Mouse (Mus musculus): ENCODE results near the gene Tomm40l. TPM values are rescaled to one million over a fixed set of nuclear protein-coding genes. Genes with fewer than 3 reads are reported as not detected.
A peak's percentile ranks its signal among the peaks of the same experiment; 100 is the strongest.

The Tomm40l gene
- polyA plus RNA-seq, 1 experiment from 2014 or later = 35.4 TPM

DNA sequence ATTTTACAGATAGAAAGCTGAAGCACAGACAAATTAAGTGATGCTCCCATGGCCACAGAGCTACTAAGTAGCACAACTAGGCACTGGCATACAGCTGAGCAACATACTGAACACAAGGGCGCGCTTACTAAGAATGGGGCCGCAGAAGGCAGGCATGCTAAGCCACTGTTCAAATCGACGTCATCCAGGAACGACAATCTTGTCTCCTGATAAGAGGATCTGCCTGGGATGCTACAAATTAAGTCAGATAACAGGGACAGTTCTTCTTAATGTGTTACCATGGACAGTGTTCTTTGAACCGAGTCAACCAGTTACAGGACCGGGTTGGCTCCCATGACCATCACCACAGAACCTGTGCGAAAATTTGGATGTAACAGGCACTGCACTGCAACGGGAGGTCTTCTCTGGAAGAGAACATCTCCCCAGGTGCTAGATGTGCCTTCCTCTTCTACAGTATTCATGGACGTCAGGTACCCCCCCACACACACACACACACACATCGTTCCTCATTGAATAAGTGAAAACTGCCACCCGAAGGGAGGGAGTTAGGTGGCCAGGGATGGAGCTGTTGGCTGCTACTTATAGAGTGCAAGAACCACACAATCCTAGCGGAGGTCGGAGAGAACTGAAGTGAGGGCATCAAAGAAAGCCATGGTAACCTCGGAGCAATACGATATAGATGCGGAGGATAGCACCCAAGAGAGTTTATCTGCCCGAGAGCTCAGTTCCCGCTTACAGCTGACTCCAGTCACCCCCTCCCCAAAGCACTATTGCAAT, 27.1 kb downstream of the Tomm40l start:
- peaks cover 39% of the 10 kb centered on the region for H3K4me1 ChIP-seq (replicated peaks)
- peak overlapping the region; percentile 77 for H3K9ac ChIP-seq
- peak; percentile 5; the same call in 1 of the 2 replicates for ATAC-seq (ENCODE audit: low FRiP score)
- peaks cover 77% of the 10 kb centered on the region for H3K27me3 ChIP-seq
- H3K36me3 ChIP-seq = no peaks in the 10 kb centered on the region
- no peaks in the 10 kb centered on the region for H3K9me3 ChIP-seq
- 4% methylated on average over 20 of the region's 20 CpGs for WGBS
- peak overlapping the region; percentile 98 for H3K4me2 ChIP-seq
- no peak overlapping the region for H3K27ac ChIP-seq
- H3K4me3 ChIP-seq = peak overlapping the region; percentile 63

DNA sequence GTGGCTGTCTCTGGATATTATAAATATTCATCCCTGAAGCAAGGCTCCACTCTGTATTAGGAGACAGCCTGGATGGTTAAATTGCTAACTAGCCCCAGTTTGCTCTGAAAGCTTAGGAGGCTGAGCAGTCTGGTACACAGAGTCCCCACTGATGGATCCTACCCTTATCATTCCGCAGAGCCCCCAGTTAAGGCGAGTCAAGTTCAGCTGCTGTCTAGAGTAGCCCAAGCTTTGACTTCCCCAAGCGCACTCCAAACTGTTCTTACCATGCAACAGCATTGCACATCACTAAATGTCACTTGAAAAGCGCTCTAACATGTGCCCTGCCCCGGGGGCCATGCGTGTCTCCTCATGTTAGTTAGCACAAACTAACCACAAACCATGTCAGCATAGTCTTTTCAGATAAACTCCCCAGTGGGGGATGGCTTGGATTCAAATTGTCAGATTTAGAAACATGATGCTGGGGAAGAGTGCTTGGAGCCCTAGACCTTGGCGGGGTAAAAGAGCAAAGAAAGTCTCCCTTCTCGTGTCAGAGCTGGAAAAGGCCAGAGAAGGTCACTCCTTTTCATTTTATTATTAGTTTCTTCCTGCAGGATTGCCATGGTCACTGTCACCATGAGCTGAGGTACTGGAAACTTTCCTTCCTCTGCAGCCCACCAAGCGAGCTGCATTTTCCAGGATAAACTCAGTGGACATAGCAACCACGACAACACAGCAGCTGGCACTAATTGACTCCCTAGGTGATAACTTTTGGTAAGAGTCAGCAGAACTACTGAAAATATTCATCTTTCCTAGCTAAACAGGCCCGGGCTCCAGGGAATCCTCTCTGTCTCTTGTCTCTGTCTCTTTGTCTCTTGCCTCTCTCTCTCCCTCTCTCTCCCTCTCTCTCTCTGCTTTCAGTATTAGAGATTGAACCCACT, 28.1 kb downstream of the Tomm40l start:
- Histone ChIP-seq H3K9ac (no peak overlapping the region), H3K27ac (peak overlapping the region; percentile 72), H3K36me3 (no peaks in the 10 kb centered on the region), H3K27me3 (peaks cover 72% of the 10 kb centered on the region), H3K4me3 (peak overlapping the region; percentile 63), H3K4me1 (replicated peaks) (peaks cover 47% of the 10 kb centered on the region), H3K9me3 (no peaks in the 10 kb centered on the region), H3K4me2 (peak overlapping the region; percentile 54)
- ATAC-seq (ENCODE audit: low FRiP score) = 0 out of 2 replicates have a peak, but pooled peaks have one; percentile 7
- 24% methylated on average over 11 of the region's 11 CpGs for WGBS

DNA sequence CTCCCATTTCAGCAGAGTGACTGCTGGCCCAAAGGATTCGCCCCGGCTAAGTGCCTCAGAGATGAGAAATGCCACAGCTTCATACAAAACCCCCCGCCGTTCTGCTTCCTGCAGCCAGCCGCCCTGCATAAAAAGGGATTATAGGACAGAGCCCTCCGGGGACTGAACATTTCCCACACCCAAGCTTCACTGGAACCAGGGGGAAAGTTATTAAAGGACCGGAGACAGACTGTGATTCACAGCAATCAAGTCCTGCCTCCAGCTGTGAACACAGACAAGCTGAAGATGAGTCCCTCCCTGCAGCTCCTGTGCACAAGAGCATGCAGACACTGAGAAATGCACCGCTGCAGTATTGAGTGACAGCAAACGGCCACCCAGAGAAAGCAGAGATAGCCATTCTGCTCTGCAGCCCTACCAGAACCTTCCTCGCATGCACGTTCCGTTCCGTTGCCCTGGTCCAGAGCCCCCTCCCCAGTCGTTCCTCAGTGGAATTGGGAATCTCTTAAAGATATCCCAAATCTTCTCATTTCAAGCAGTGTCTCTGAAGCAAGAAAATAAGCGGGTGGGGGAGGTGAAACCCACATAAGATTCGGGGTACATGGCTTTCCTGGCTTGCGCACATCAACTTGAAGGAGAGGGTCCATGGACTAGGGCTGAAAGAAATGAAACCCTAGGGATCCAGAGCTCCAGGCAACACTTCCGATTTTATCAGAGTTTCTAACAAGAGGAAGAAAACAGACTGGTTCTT, 29.0 kb downstream of the Tomm40l start:
- ATAC-seq (ENCODE audit: low FRiP score) = 0 out of 2 replicates have a peak, but pooled peaks have one; percentile 10
- Histone ChIP-seq H3K27me3 (peaks cover 65% of the 10 kb centered on the region), H3K9ac (peak overlapping the region; percentile 31), H3K9me3 (no peaks in the 10 kb centered on the region), H3K4me3 (peak overlapping the region; percentile 63), H3K36me3 (no peaks in the 10 kb centered on the region), H3K27ac (peak overlapping the region; percentile 72), H3K4me2 (peak overlapping the region; percentile 54), H3K4me1 (replicated peaks) (peaks cover 55% of the 10 kb centered on the region)
- 3% methylated on average over 18 of the region's 18 CpGs for WGBS

DNA sequence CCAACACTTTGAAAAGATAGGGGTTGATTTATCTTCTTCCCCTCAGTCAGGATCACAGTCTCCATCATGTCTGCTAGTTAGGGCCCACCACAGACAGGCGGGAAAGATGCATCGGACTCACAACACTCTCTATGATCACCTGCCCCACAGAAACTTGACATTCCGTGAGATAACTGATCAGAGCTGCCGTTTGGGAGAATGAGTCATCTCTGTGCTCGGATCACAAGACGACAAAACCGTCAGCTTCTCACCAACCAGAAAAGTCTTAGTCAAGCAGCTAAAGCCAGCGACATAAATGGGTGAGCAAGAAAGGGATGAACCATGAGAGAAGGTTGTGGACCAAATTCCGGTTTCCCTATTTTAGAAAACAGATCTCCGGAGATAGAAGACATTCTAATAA, 30.0 kb downstream of the Tomm40l start:
- Histone ChIP-seq H3K27me3 (peaks cover 57% of the 10 kb centered on the region), H3K9me3 (no peaks in the 10 kb centered on the region), H3K27ac (peak overlapping the region; percentile 72; the same call in 1 of the 2 replicates), H3K9ac (no peak overlapping the region), H3K36me3 (no peaks in the 10 kb centered on the region), H3K4me1 (replicated peaks) (peaks cover 58% of the 10 kb centered on the region), H3K4me3 (no peak overlapping the region), H3K4me2 (no peak overlapping the region)
- no peak for ATAC-seq (ENCODE audit: low FRiP score)
- 53% methylated on average over 10 of the region's 10 CpGs for WGBS

DNA sequence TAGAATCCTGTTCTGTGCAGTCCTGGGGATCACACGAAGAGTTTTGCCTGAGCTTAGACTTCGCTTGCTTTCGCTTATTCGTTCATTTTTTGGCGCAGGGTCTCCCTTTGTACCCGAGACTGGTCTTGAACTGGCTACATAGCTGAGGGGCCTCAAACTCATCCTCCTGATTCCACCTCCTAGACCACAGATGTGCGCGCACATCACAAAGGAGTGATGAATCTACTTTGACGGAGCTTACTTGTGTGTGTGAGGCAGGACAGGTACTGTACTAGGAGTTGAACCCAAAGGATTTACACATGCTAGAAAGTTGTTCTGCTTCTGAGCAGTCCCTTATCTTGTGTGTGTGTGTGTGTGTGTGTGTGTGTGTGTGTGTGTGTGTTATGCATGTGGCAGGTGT, 31.5 kb downstream of the Tomm40l start:
- H3K4me1 ChIP-seq (replicated peaks) = peaks cover 53% of the 10 kb centered on the region
- peaks cover 44% of the 10 kb centered on the region for H3K27me3 ChIP-seq

DNA sequence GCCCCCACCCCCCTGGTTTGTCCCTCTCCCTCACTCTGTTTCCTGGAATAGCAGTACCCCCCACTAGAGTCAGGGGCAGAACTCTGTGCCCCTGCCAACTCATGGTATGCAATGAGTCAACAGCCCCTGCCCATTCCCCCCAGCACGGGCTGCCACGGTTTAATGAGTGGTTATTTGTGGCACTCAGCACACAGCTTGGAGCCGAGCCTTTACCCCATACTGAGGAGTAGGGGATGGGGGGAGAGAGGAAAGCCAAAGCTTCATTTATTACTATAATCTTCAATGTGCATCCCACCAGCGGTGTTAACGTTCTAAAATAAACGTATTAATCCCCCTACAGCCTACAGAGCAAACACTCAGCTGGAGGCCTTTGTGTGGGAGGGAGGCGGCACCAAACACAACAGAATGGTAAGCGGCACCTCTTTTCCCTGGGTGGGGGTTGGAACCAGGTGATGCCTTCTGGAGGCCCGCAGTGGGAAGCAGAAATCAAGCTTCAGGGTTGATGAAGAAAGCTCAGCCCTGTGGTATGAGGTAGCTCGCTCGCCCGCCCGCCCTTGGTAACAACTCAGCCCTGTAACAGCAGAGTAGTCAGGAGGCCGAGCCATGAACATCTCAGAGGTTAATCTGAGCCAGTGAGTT, 32.7 kb downstream of the Tomm40l start:
- H3K4me3 ChIP-seq = no peak overlapping the region

More for the DNA sequence above, 31.5 kb downstream of the Tomm40l start:
- Histone ChIP-seq H3K9me3 (no peaks in the 10 kb centered on the region), H3K9ac (no peak overlapping the region), H3K4me2 (no peak overlapping the region), H3K27ac (no peak overlapping the region), H3K4me3 (no peak overlapping the region), H3K36me3 (no peaks in the 10 kb centered on the region)
- 96% methylated on average over 9 of the region's 9 CpGs for WGBS
- ATAC-seq (ENCODE audit: low FRiP score) = no peak

DNA sequence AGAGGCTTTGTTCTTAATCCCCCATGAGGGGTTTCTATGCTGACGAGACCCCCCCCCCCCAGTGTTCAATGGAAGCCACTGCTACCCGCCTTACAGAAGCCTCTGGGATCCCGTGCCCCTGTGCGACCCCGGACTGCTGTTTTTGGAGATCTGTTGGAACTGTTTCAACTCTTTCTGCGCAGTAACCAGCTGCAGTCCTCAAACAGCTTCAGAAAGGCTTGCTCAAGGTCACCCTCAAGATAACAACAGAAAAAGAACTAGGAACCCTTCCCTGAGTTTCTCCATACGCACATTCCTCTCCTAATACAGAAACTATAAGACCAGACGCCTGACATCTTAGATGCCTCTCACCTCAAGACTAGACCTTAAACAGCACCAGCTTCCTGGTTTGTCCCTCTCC, 33.3 kb downstream of the Tomm40l start:
- H3K4me1 ChIP-seq (replicated peaks) = peaks cover 36% of the 10 kb centered on the region
- no peak overlapping the region for H3K4me2 ChIP-seq
- H3K27me3 ChIP-seq = peaks cover 26% of the 10 kb centered on the region
- no peaks in the 10 kb centered on the region for H3K9me3 ChIP-seq
- peak overlapping the region; percentile 53; the same call in 1 of the 2 replicates for H3K27ac ChIP-seq
- no peaks in the 10 kb centered on the region for H3K36me3 ChIP-seq
- WGBS = 14% methylated on average over 8 of the region's 8 CpGs
- H3K9ac ChIP-seq = no peak overlapping the region
- H3K4me3 ChIP-seq = no peak overlapping the region
- no peak for ATAC-seq (ENCODE audit: low FRiP score)

More for the DNA sequence above, 32.7 kb downstream of the Tomm40l start:
- peaks cover 42% of the 10 kb centered on the region for H3K4me1 ChIP-seq (replicated peaks)
- peak overlapping the region; percentile 53; the same call in 1 of the 2 replicates for H3K27ac ChIP-seq
- H3K36me3 ChIP-seq = no peaks in the 10 kb centered on the region
- no peak overlapping the region for H3K9ac ChIP-seq
- no peak overlapping the region for H3K4me2 ChIP-seq
- H3K27me3 ChIP-seq = peaks cover 31% of the 10 kb centered on the region
- no peaks in the 10 kb centered on the region for H3K9me3 ChIP-seq
- whole genome bisulfite sequencing = 31% methylated on average over 14 of the region's 14 CpGs
- 0 out of 2 replicates have a peak, but pooled peaks have one; percentile 33 for ATAC-seq (ENCODE audit: low FRiP score)

DNA sequence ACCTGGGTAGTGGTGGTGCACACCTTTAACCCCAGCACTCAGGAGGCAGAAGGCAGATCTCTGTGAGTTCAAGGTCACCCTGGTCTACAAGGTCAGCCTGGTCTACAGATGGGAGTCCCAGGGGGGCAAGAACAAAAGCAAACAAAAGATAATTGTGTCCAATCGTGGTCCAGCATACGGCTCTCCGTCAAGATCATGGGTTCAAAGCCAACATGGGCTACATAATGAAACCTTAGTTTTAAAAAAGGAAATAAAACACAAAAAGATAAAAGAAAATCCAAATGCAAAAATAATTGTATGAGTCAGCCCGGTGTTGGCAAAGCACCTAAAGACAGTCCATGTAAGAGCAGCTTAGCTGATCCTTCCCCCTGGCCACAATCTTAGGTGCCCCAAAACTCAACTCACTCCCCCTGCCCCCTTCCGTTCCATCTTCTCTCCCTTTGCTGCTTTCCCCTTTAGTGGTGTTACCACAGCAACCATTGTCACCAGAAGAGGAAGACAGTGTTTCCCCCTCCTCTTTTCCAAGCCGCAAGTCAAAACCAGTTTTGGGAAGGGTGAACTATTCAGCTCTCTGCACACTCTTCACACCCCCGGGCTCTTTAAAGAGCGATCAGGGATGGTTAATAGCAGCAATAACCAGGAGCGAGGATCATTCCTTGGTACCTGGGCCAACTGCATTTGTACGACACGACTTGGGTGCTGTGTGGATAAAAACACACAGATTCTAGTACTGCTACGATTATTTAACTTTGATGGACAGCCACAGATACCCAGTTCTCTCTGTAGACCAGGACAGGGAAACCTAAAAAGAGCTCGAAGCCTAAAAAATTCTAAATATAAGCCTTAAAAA, 34.2 kb downstream of the Tomm40l start:
- Histone ChIP-seq H3K9ac (no peak overlapping the region), H3K36me3 (no peaks in the 10 kb centered on the region), H3K9me3 (no peaks in the 10 kb centered on the region), H3K4me2 (peak overlapping the region; percentile 25; the same call in 1 of the 2 replicates), H3K27me3 (peaks cover 18% of the 10 kb centered on the region), H3K27ac (peak overlapping the region; percentile 2; the same call in 1 of the 2 replicates), H3K4me1 (replicated peaks) (peaks cover 27% of the 10 kb centered on the region), H3K4me3 (no peak overlapping the region)
- 24% methylated on average over 13 of the region's 13 CpGs for WGBS
- ATAC-seq (ENCODE audit: low FRiP score) = no peak

DNA sequence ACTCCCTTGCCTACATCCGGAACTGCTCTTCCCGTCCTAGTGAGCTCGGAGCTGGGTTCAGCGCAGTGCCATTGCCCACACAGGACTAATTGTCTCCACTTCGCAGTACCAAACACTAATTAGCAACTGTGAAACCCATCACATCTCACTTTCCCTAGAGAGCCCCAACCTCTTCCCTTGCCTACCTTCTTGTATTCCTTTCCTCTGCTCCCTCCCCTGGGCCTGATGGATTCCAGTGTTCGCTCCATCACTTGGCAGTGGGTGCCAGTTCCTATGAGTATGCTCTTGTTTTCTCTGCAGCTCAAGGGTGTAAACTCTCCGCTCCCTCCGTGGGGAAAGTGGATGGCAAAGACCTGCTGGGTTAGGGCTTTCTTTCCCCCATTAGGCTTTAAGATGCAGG, 36.7 kb downstream of the Tomm40l start:
- no peak overlapping the region for H3K9ac ChIP-seq
- WGBS = 67% methylated on average over 8 of the region's 8 CpGs

DNA sequence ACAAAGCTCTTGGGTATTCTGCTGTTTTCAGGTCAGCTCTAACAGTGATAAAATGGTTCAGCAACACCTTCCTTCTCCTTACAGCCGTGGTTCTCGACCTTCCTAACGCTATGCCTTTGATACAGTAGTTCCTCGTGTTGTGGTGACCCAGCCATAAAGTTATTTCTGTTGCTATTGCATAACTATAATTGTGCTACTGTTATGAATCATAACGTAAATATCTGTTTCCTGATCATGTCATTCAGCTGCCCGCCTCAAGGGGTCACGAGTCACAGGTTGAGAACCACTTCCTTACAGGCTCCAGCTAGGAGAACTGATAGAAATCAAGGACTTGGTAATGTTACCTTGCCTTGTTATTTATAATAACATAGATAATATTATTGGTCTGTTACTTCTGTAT, 38.0 kb downstream of the Tomm40l start:
- no peak overlapping the region for H3K4me2 ChIP-seq
- no peak overlapping the region for H3K27ac ChIP-seq
- no peaks in the 10 kb centered on the region for H3K36me3 ChIP-seq
- H3K4me3 ChIP-seq = no peak overlapping the region
- peaks cover 12% of the 10 kb centered on the region for H3K4me1 ChIP-seq (replicated peaks)
- WGBS = 81% methylated on average over 7 of the region's 7 CpGs
- no peak overlapping the region for H3K9ac ChIP-seq
- no peak for ATAC-seq (ENCODE audit: low FRiP score)
- no peaks in the 10 kb centered on the region for H3K27me3 ChIP-seq
- H3K9me3 ChIP-seq = no peaks in the 10 kb centered on the region

More for the DNA sequence above, 36.7 kb downstream of the Tomm40l start:
- no peak for ATAC-seq (ENCODE audit: low FRiP score)
- H3K9me3 ChIP-seq = no peaks in the 10 kb centered on the region
- peaks cover under 1% of the 10 kb centered on the region; the same call in 1 of the 2 replicates for H3K27me3 ChIP-seq
- H3K4me1 ChIP-seq (replicated peaks) = peaks cover 19% of the 10 kb centered on the region
- no peak overlapping the region for H3K27ac ChIP-seq
- no peak overlapping the region for H3K4me2 ChIP-seq
- H3K36me3 ChIP-seq = no peaks in the 10 kb centered on the region
- H3K4me3 ChIP-seq = no peak overlapping the region

All from hindbrain, embryonic 13.5 days (tissue).